Comparison of ENCODE assay signal across 1 mouse cellular context in genomic region chr6:125084424-125084823, GRCm38 (mm10).
TF ChIP-seq lines count a peak whose summit lies in the region.

No protein-coding gene starts in this region.

TF ChIP-seq in MEL, 35 proteins besides CTCF, POLR2A, EP300 and RAD21:
- 0 out of 2 replicates have a peak, but pooled peaks have one; percentile 15 for TF ChIP-seq JUND (IDR thresholded peaks at IDR 0.05; ENCODE audit: low read depth, low read length)
- no peak for TF ChIP-seq NELFE (IDR thresholded peaks at IDR 0.05; ENCODE audit: low read depth, low read length)
- TF ChIP-seq E2F4 (IDR thresholded peaks at IDR 0.05; ENCODE audit: borderline replicate concordance, low read depth, low read length) = no peak
- peak; percentile 92 for TF ChIP-seq SMC3 (IDR thresholded peaks at IDR 0.05; ENCODE audit: low read depth, low read length)
- TF ChIP-seq MAX (IDR thresholded peaks at IDR 0.05; ENCODE audit: low read length) = peak; percentile 64
- TF ChIP-seq ZNF384 (IDR thresholded peaks at IDR 0.05; ENCODE audit: low read depth, low read length) = 0 out of 2 replicates have a peak, but pooled peaks have one; percentile 20
- TF ChIP-seq MAFK (IDR thresholded peaks at IDR 0.05; ENCODE audit: borderline replicate concordance, low read depth, low read length) = no peak
- TF ChIP-seq UBTF (IDR thresholded peaks at IDR 0.05; ENCODE audit: borderline replicate concordance, insufficient read depth, low read depth, low read length) = no peak
- no peak for TF ChIP-seq POLR2AphosphoS2 (IDR thresholded peaks at IDR 0.05; ENCODE audit: low read length)
- no peak for TF ChIP-seq KAT2A (conservative IDR thresholded peaks at IDR 0.05; ENCODE audit: low read depth, low read length)
- no peak for TF ChIP-seq NRF1 (IDR thresholded peaks at IDR 0.05; ENCODE audit: insufficient read depth, low read depth, low read length, poor library complexity, severe bottlenecking)
- peak; percentile 47; the same call in 1 of the 2 replicates for TF ChIP-seq MXI1 (IDR thresholded peaks at IDR 0.05; ENCODE audit: low read depth, low read length)
- TF ChIP-seq GABPA (IDR thresholded peaks at IDR 0.05; ENCODE audit: low read depth, low read length) = no peak
- TF ChIP-seq MYC (IDR thresholded peaks at IDR 0.05; ENCODE audit: low read depth, low read length) = peak; percentile 96
- TF ChIP-seq USF1 (IDR thresholded peaks at IDR 0.05; ENCODE audit: low read depth, low read length) = no peak
- TF ChIP-seq CHD1 (IDR thresholded peaks at IDR 0.05; ENCODE audit: low read depth, low read length) = no peak
- TF ChIP-seq ZKSCAN1 (IDR thresholded peaks at IDR 0.05; ENCODE audit: low read depth, low read length) = no peak
- TF ChIP-seq ZC3H11A (IDR thresholded peaks at IDR 0.05; ENCODE audit: low read depth, low read length) = peak; percentile 91
- no peak for TF ChIP-seq MYB (IDR thresholded peaks at IDR 0.05; ENCODE audit: low read depth, low read length)
- TF ChIP-seq MEF2A (IDR thresholded peaks at IDR 0.05; ENCODE audit: extremely low read depth, insufficient replicate concordance, low read depth, low read length, poor library complexity, severe bottlenecking) = no peak
- TF ChIP-seq SIN3A (IDR thresholded peaks at IDR 0.05; ENCODE audit: low read length) = peak; percentile 72
